Mouse (Mus musculus) liver, adult 2 months (tissue): ENCODE measurements at regions not wholly inside any gene's neighbourhood (a gene's known extent, or its start where the extent isn't known, plus 50 kb on each side); places are given as distances from the start of the nearest gene placed in this dataset.

Experiments
- CTCF ChIP-seq: fragments of 200-500 bp; IDR thresholded peaks from 2 replicates; pipeline ENCODE4 v1.5.1; 2011; ENCODE audit warnings: low read depth, low read length, control low read depth
- POLR2A ChIP-seq: fragments of 200-500 bp; IDR thresholded peaks from 2 replicates; pipeline ENCODE4 v1.6.1; 2011; ENCODE audit warnings: low read length, control low read depth; ENCODE audit not compliant: insufficient read depth; ENCODE audit errors: extremely low read depth

GRCm38 (mm10) chr1:57689253-57689652 is 84.7 kb upstream of the Spats2l start:
- no peak for TF ChIP-seq CTCF
- TF ChIP-seq POLR2A, result no peak
